Mouse (Mus musculus): ENCODE results near the gene Rab25. TPM values are rescaled to one million over a fixed set of nuclear protein-coding genes. Genes with fewer than 3 reads are reported as not detected.

Gene Rab25
- total and polyA plus RNA-seq, 3 experiments = 0.96 to 1.9 TPM; not detected in 1

DNA sequence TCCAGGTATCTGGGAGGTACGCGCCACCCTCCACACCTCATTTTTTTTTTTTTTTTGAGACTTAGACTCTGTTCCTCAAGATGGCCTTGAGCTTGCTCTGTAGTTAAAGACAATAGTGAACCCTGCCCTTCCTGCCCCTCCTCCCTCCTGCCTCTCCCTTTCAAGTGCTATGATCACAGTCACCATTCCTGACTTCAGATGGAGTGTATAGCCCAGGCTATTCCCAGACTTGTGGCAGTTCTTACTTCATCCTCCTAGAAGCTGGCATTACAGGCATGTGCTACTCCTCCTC, 33.1 kb downstream of the Rab25 start:
- H3K9ac ChIP-seq (ENCODE audit: control insufficient read depth, low read depth, low read length, poor library complexity, severe bottlenecking) = no peak overlapping the region
- peaks cover 0 to 39% of the 10 kb centered on the region in 2 experiments; a peak in 2 of 4 replicates for H3K36me3 ChIP-seq (ENCODE audit: control insufficient read depth in 1 of 2, insufficient read depth in 2 of 2, low read length in 2 of 2)
- H3K27ac ChIP-seq (ENCODE audit: control insufficient read depth, low read depth, low read length) = no peak overlapping the region
- peaks cover 26 to 47% of the 10 kb centered on the region in 2 experiments for H3K4me1 ChIP-seq (ENCODE audit: control insufficient read depth in 1 of 2, insufficient read depth in 2 of 2, low read length in 2 of 2)
- H3K27me3 ChIP-seq (ENCODE audit: control insufficient read depth in 1 of 2, insufficient read depth in 2 of 2, low read length in 2 of 2) = no peaks in the 10 kb centered on the region
- TF ChIP-seq RCOR1 (IDR thresholded peaks at IDR 0.05; ENCODE audit: low read depth, low read length) (no peak), TBP (IDR thresholded peaks at IDR 0.05; ENCODE audit: low read depth, low read length) (no peak), NRF1 (IDR thresholded peaks at IDR 0.05; ENCODE audit: insufficient read depth, low read depth, low read length, poor library complexity, severe bottlenecking) (no peak), TCF12 (IDR thresholded peaks at IDR 0.05; ENCODE audit: low read depth, low read length) (no peak)
- H3K4me3 ChIP-seq (ENCODE audit: control insufficient read depth in 1 of 2, insufficient read depth in 1 of 2, low read depth in 2 of 2, low read length in 2 of 2) = no peak overlapping the region
- no peaks in the 10 kb centered on the region for H3K79me2 ChIP-seq (ENCODE audit: control insufficient read depth, insufficient read depth, low read length, poor library complexity)
- DNase-seq (ENCODE audit: low read depth, low spot score) = no peak
- H3K9me3 ChIP-seq (replicated peaks; ENCODE audit: insufficient read depth, low read length) = no peaks in the 10 kb centered on the region

DNA sequence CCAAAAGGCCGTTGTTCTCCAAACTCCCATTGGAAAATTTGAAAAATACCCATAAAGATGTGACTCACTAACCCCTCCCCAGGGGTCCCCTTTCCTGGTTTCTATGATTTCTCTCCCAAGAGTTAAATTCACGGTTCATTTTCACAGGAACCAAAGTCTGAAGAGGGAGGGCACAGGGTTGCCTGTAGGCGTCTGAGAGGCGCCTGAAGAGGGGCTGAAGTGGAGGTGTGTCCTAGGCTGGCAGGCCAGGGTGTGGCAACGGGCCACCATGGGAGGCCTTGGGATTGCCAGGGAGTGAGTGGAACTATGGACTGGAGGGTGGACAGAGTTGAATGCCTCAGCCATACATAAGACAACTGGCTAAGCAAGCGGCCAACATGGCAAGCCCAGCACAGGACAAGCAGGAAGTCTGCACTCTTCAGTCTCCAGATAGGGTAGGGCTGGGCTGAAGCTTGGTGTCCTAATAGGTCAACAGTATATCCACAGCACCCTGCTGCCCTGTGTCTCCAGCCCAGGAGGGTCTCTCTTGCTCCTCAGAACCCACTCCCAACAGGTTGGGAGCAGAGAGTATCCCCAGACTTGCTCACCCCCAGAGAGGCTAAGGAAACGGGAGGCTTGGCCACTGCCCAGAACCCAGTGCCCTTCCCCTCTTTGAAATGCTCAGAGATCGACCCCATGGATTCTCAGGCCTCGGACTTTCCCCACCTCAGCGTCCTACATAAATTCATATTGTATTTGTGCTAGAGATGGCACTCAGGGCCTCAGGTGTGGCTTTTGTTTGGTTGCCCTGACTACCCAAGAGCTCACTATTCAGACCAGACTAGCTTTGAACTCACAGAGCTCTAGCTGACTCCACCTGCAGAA, 33.6 kb downstream of the Rab25 start:
- Histone ChIP-seq H3K4me3 (ENCODE audit: control insufficient read depth in 1 of 2, insufficient read depth in 1 of 2, low read depth in 2 of 2, low read length in 2 of 2) (peak overlapping the region; percentile 19 to 34), H3K27ac (ENCODE audit: control insufficient read depth, low read depth, low read length) (peak overlapping the region; percentile 85)

DNA sequence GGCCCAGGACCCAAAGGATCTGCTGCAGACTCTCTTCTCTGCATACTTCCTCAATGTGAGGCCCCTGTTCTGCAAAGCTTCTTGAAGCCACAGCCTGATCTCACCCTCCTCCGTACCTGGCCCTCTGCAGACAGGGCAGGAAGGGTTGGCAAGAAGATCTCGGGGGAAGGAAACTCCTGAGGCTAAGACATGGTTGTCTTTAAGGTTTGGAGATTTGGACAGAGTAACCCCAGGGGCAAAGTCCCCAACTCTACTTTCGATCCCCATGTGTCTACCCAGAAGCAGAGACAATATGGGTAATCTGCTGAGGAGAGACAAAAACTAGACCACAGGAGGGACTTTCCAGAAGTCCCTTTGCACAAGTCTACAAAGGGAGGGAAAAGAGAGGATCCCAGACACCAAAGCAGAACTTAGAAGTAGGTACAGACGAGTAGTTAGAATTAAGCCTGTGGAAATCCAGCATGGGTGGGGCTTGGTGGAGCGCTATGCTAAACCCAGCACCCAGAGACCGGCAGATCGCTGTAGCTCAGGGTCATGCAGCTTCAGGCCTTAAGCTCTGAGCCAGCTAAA, 34.5 kb downstream of the Rab25 start:
- H3K4me3 ChIP-seq (ENCODE audit: control insufficient read depth in 1 of 2, insufficient read depth in 1 of 2, low read depth in 2 of 2, low read length in 2 of 2) = peak overlapping the region; percentile 19 to 34
- peak; percentile 19; the same call in 1 of the 2 replicates for TF ChIP-seq SIN3A (IDR thresholded peaks at IDR 0.05; ENCODE audit: low read length)
- peak in 1 of 2 experiments; percentile 58; a peak in 2 of 4 replicates for TF ChIP-seq POLR2A (IDR thresholded peaks at IDR 0.05; ENCODE audit: control insufficient read depth in 1 of 2, insufficient read depth in 1 of 2, low read depth in 1 of 2, low read length in 2 of 2, poor library complexity in 1 of 2)
- no peak for TF ChIP-seq GATA1 (IDR thresholded peaks at IDR 0.05; ENCODE audit: low read depth, low read length)
- TF ChIP-seq CHD1 (IDR thresholded peaks at IDR 0.05; ENCODE audit: low read depth, low read length) = peak; percentile 60; the same call in 1 of the 2 replicates
- no peak for TF ChIP-seq USF1 (IDR thresholded peaks at IDR 0.05; ENCODE audit: low read depth, low read length)
- no peak for TF ChIP-seq RCOR1 (IDR thresholded peaks at IDR 0.05; ENCODE audit: low read depth, low read length)
- TF ChIP-seq ZMIZ1 (IDR thresholded peaks at IDR 0.05; ENCODE audit: low read depth, low read length) = 0 out of 2 replicates have a peak, but pooled peaks have one; percentile 71
- TF ChIP-seq MAX (IDR thresholded peaks at IDR 0.05; ENCODE audit: low read length) = peak; percentile 13; the same call in 1 of the 2 replicates
- peak; percentile 31; the same call in 1 of the 2 replicates for TF ChIP-seq HCFC1 (IDR thresholded peaks at IDR 0.05; ENCODE audit: low read depth, low read length)
- no peak for TF ChIP-seq POLR2AphosphoS5 (IDR thresholded peaks at IDR 0.05; ENCODE audit: borderline replicate concordance, low read depth, low read length)
- peak; percentile 47 for TF ChIP-seq NELFE (IDR thresholded peaks at IDR 0.05; ENCODE audit: low read depth, low read length)
- TF ChIP-seq ELF1 (IDR thresholded peaks at IDR 0.05; ENCODE audit: low read depth, low read length) = peak; percentile 38; the same call in 1 of the 2 replicates
- peak; percentile 61 for TF ChIP-seq MXI1 (IDR thresholded peaks at IDR 0.05; ENCODE audit: low read depth, low read length)
- TF ChIP-seq BHLHE40 (IDR thresholded peaks at IDR 0.05; ENCODE audit: borderline replicate concordance, low read depth, low read length) = no peak
- TF ChIP-seq USF2 (IDR thresholded peaks at IDR 0.05; ENCODE audit: borderline replicate concordance in 1 of 2, insufficient read depth in 1 of 2, low read depth in 1 of 2, low read length in 2 of 2) = no peak
- TF ChIP-seq ETS1 (IDR thresholded peaks at IDR 0.05; ENCODE audit: low read depth, low read length) = 0 out of 2 replicates have a peak, but pooled peaks have one; percentile 9
- peak; percentile 5; the same call in 1 of the 2 replicates for TF ChIP-seq TCF12 (IDR thresholded peaks at IDR 0.05; ENCODE audit: low read depth, low read length)
- TF ChIP-seq MYC (IDR thresholded peaks at IDR 0.05; ENCODE audit: low read depth, low read length) = peak; percentile 43; the same call in 1 of the 2 replicates

More for the DNA sequence above, 33.6 kb downstream of the Rab25 start:
- Histone ChIP-seq H3K27me3 (ENCODE audit: control insufficient read depth in 1 of 2, insufficient read depth in 2 of 2, low read length in 2 of 2) (no peaks in the 10 kb centered on the region), H3K79me2 (ENCODE audit: control insufficient read depth, insufficient read depth, low read length, poor library complexity) (peaks cover 1% of the 10 kb centered on the region; the same call in 1 of the 2 replicates), H3K9ac (ENCODE audit: control insufficient read depth, low read depth, low read length, poor library complexity, severe bottlenecking) (peak overlapping the region; percentile 68), H3K9me3 (replicated peaks; ENCODE audit: insufficient read depth, low read length) (no peaks in the 10 kb centered on the region), H3K36me3 (ENCODE audit: control insufficient read depth in 1 of 2, insufficient read depth in 2 of 2, low read length in 2 of 2) (peaks cover 0 to 39% of the 10 kb centered on the region in 2 experiments; a peak in 2 of 4 replicates), H3K4me1 (ENCODE audit: control insufficient read depth in 1 of 2, insufficient read depth in 2 of 2, low read length in 2 of 2) (peaks cover 26 to 47% of the 10 kb centered on the region in 2 experiments)
- TF ChIP-seq USF1 (IDR thresholded peaks at IDR 0.05; ENCODE audit: low read depth, low read length) (no peak), ELF1 (IDR thresholded peaks at IDR 0.05; ENCODE audit: low read depth, low read length) (0 out of 2 replicates have a peak, but pooled peaks have one; percentile 19), POLR2A (IDR thresholded peaks at IDR 0.05; ENCODE audit: control insufficient read depth in 1 of 2, insufficient read depth in 1 of 2, low read depth in 1 of 2, low read length in 2 of 2, poor library complexity in 1 of 2) (0 out of 4 replicates have a peak, but pooled peaks have one; percentile 8 to 30), TAL1 (IDR thresholded peaks at IDR 0.05; ENCODE audit: low read length) (peak; percentile 54)
- DNase-seq (ENCODE audit: low read depth, low spot score) = peak; percentile 53

More for the DNA sequence above, 34.5 kb downstream of the Rab25 start:
- peaks cover 1% of the 10 kb centered on the region; the same call in 1 of the 2 replicates for H3K79me2 ChIP-seq (ENCODE audit: control insufficient read depth, insufficient read depth, low read length, poor library complexity)
- DNase-seq (ENCODE audit: low read depth, low spot score) = peak; percentile 86
- peaks cover 26 to 56% of the 10 kb centered on the region in 2 experiments for H3K4me1 ChIP-seq (ENCODE audit: control insufficient read depth in 1 of 2, insufficient read depth in 2 of 2, low read length in 2 of 2)
- no peaks in the 10 kb centered on the region for H3K27me3 ChIP-seq (ENCODE audit: control insufficient read depth in 1 of 2, insufficient read depth in 2 of 2, low read length in 2 of 2)
- H3K27ac ChIP-seq (ENCODE audit: control insufficient read depth, low read depth, low read length) = peak overlapping the region; percentile 85
- peaks cover 0 to 48% of the 10 kb centered on the region in 2 experiments; a peak in 2 of 4 replicates for H3K36me3 ChIP-seq (ENCODE audit: control insufficient read depth in 1 of 2, insufficient read depth in 2 of 2, low read length in 2 of 2)
- H3K9ac ChIP-seq (ENCODE audit: control insufficient read depth, low read depth, low read length, poor library complexity, severe bottlenecking) = peak overlapping the region; percentile 68
- no peaks in the 10 kb centered on the region for H3K9me3 ChIP-seq (replicated peaks; ENCODE audit: insufficient read depth, low read length)
